Mouse (Mus musculus) neural tube, embryonic 13.5 days (tissue): ENCODE data around the gene Polr1d. TPM values are rescaled to one million over a fixed set of nuclear protein-coding genes. Genes with fewer than 3 reads are reported as not detected.

ENCODE experiments used
- ATAC-seq: fragments of 200-750 bp; cut with Nextera tagmentation; 2 replicates; pipeline ENCODE4 v1.8.0; 2017; ENCODE audit warnings: low read depth, mild to moderate bottlenecking, moderate TSS enrichment, moderate library complexity
- H3K27ac ChIP-seq: fragments of 300-500 bp; sonication (generic); replicated peaks from 2 replicates; pipeline ENCODE4 v1.5.1; 2015; ENCODE audit warnings: moderate library complexity, mild to moderate bottlenecking, inconsistent platforms
- H3K27me3 ChIP-seq: fragments of 300-500 bp; sonication (generic); 2 replicates; pipeline ENCODE4 v1.6.1; 2015; ENCODE audit warnings: mild to moderate bottlenecking, inconsistent platforms
- H3K36me3 ChIP-seq: fragments of 300-500 bp; sonication (generic); 2 replicates; pipeline ENCODE4 v1.6.1; 2015; ENCODE audit warnings: mild to moderate bottlenecking, inconsistent platforms
- H3K4me1 ChIP-seq: fragments of 300-500 bp; sonication (generic); replicated peaks from 2 replicates; pipeline ENCODE4 v1.6.1; 2015; ENCODE audit warnings: inconsistent platforms
- H3K4me2 ChIP-seq: fragments of 300-500 bp; sonication (generic); 2 replicates; pipeline ENCODE4 v1.6.1; 2015; ENCODE audit warnings: inconsistent platforms, mild to moderate bottlenecking, moderate library complexity
- H3K4me3 ChIP-seq: fragments of 300-500 bp; sonication (generic); 2 replicates; pipeline ENCODE4 v1.5.1; 2015; ENCODE audit warnings: mild to moderate bottlenecking, inconsistent platforms
- H3K9ac ChIP-seq: fragments of 300-500 bp; sonication (generic); 2 replicates; pipeline ENCODE4 v1.6.1; 2015; ENCODE audit warnings: moderate library complexity, mild to moderate bottlenecking, inconsistent platforms
- H3K9me3 ChIP-seq: fragments of 300-500 bp; sonication (generic); 2 replicates; pipeline ENCODE4 v1.6.1; 2016; ENCODE audit warnings: inconsistent platforms
- WGBS: fragments of 180-500 bp; shearing (Covaris S2); methylation state at CpG from one replicate; pipeline ENCODE4 v1.1.7; 2015; 5-methylcytosine and 5-hydroxymethylcytosine counted together
- polyA plus RNA-seq: library from polyadenylated mRNA; unstranded; fragments of >200 nt; fragmentation: Nextera tagmentation; extraction: Ambion mirVana; gene quantifications from 2 replicates; pipeline ENCODE4 v1.2.1, GENCODE M21; 2015

The Polr1d gene
- polyA plus RNA-seq = 94.7 and 109 TPM in 2 replicates

- peak within 1 kb of the TSS; percentile 79 for H3K9ac ChIP-seq
- whole genome bisulfite sequencing = 0% methylated on average over 17 of the region's 17 CpGs
These were observed at the start of gene Polr1d for GRCm38 (mm10) chr5:147076799-147077165. Gene Polr1d, plus strand, starts transcription at chr5:147077050.

DNA sequence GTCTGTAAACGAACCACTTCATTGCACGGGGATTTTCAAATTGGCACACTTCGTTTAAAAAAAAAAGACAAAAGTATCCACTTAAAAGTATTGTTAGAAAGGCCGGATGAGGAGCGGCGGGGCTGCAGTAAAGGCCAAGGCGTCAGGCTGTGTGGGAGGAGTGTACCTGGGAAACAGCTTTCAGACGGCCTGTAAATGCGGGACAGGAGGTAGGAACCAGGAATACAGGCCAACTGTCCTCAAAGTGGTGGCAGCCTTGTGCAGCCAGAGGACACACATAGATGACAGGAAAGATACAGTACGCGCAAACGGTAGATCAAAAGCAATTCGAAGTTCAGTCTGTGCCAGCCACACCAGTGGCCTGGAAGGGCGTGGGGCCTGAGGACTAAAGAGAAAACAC is 45.6 kb upstream of the Polr1d start:
- peaks cover 11% of the 10 kb centered on the region for H3K36me3 ChIP-seq
- H3K27me3 ChIP-seq = no peaks in the 10 kb centered on the region
- H3K4me1 ChIP-seq = no peaks in the 10 kb centered on the region; the same call in 1 of the 2 replicates
- H3K4me2 ChIP-seq = no peak overlapping the region
- no peak overlapping the region for H3K4me3 ChIP-seq
- 81% methylated on average over 14 of the region's 14 CpGs for WGBS
- no peak overlapping the region for H3K9ac ChIP-seq
- H3K27ac ChIP-seq = no peak overlapping the region
- no peak for ATAC-seq
- H3K9me3 ChIP-seq = no peaks in the 10 kb centered on the region

More at GRCm38 (mm10) chr5:147076799-147077165, at the start of gene Polr1d:
- H3K4me3 ChIP-seq = peak within 1 kb of the TSS; percentile 89
- peaks cover 8% of the 10 kb centered on the region for H3K36me3 ChIP-seq
- H3K9me3 ChIP-seq = no peaks in the 10 kb centered on the region
- ATAC-seq = no peak; the same call in 1 of the 2 replicates
- peak within 1 kb of the TSS; percentile 78 for H3K4me2 ChIP-seq
- H3K27me3 ChIP-seq = peaks cover 3% of the 10 kb centered on the region; the same call in 1 of the 2 replicates
- peak within 1 kb of the TSS; percentile 90 for H3K27ac ChIP-seq
- H3K4me1 ChIP-seq = peaks cover 38% of the 10 kb centered on the region

- no peaks in the 10 kb centered on the region for H3K27me3 ChIP-seq
- WGBS = 93% methylated on average over 13 of the region's 13 CpGs
- H3K4me3 ChIP-seq = no peak overlapping the region
- H3K27ac ChIP-seq = no peak overlapping the region
- no peaks in the 10 kb centered on the region for H3K9me3 ChIP-seq
- no peak for ATAC-seq
- H3K4me1 ChIP-seq = no peaks in the 10 kb centered on the region; the same call in 1 of the 2 replicates
- no peak overlapping the region for H3K9ac ChIP-seq
- H3K36me3 ChIP-seq = peaks cover 11% of the 10 kb centered on the region
- H3K4me2 ChIP-seq = no peak overlapping the region
These were observed 43.7 kb upstream of the Polr1d start for GRCm38 (mm10) chr5:147033155-147033554.

GRCm38 (mm10) chr5:147034283-147034682 is 42.6 kb upstream of the Polr1d start:
- WGBS = 49% methylated on average over 12 of the region's 12 CpGs
- Histone ChIP-seq H3K4me1 (no peaks in the 10 kb centered on the region; the same call in 1 of the 2 replicates), H3K36me3 (peaks cover 11% of the 10 kb centered on the region), H3K27ac (no peak overlapping the region), H3K4me2 (no peak overlapping the region), H3K9ac (no peak overlapping the region), H3K27me3 (no peaks in the 10 kb centered on the region), H3K4me3 (no peak overlapping the region), H3K9me3 (no peaks in the 10 kb centered on the region)
- no peak for ATAC-seq

- H3K27ac ChIP-seq = no peak overlapping the region
- H3K36me3 ChIP-seq = peaks cover 11% of the 10 kb centered on the region
- H3K4me1 ChIP-seq = peaks cover 4% of the 10 kb centered on the region; the same call in 1 of the 2 replicates
- no peak overlapping the region for H3K9ac ChIP-seq
- no peak for ATAC-seq
- WGBS = 87% methylated on average over 6 of the region's 6 CpGs
- H3K9me3 ChIP-seq = no peaks in the 10 kb centered on the region
- no peak overlapping the region for H3K4me2 ChIP-seq
- H3K27me3 ChIP-seq = no peaks in the 10 kb centered on the region
- H3K4me3 ChIP-seq = no peak overlapping the region
These were observed 41.5 kb upstream of the Polr1d start for GRCm38 (mm10) chr5:147035301-147035700.

GRCm38 (mm10) chr5:147036028-147036427 is 40.8 kb upstream of the Polr1d start:
- H3K9ac ChIP-seq = no peak overlapping the region
- no peaks in the 10 kb centered on the region for H3K9me3 ChIP-seq

GRCm38 (mm10) chr5:147036661-147037060 is 40.2 kb upstream of the Polr1d start:
- no peak overlapping the region for H3K4me2 ChIP-seq
- H3K9ac ChIP-seq = no peak overlapping the region
- H3K27ac ChIP-seq = no peak overlapping the region
- peaks cover 7% of the 10 kb centered on the region; the same call in 1 of the 2 replicates for H3K4me1 ChIP-seq
- peaks cover 11% of the 10 kb centered on the region for H3K36me3 ChIP-seq
- ATAC-seq = no peak
- H3K9me3 ChIP-seq = no peaks in the 10 kb centered on the region
- WGBS = 90% methylated on average over 5 of the region's 5 CpGs
- no peak overlapping the region for H3K4me3 ChIP-seq
- no peaks in the 10 kb centered on the region for H3K27me3 ChIP-seq

More at GRCm38 (mm10) chr5:147036028-147036427, 40.8 kb upstream of the Polr1d start:
- no peak overlapping the region for H3K4me3 ChIP-seq
- 0 out of 2 replicates have a peak overlapping the region, but pooled peaks have one; percentile 18 for H3K27ac ChIP-seq
- peaks cover 7% of the 10 kb centered on the region; the same call in 1 of the 2 replicates for H3K4me1 ChIP-seq
- H3K27me3 ChIP-seq = no peaks in the 10 kb centered on the region
- H3K36me3 ChIP-seq = peaks cover 11% of the 10 kb centered on the region
- no peak for ATAC-seq
- WGBS = 85% methylated on average over 10 of the region's 10 CpGs
- H3K4me2 ChIP-seq = no peak overlapping the region

- Histone ChIP-seq H3K27me3 (no peaks in the 10 kb centered on the region), H3K9me3 (no peaks in the 10 kb centered on the region)
These were observed 39.2 kb upstream of the Polr1d start for GRCm38 (mm10) chr5:147037601-147038000.

GRCm38 (mm10) chr5:147039394-147039793 is 37.5 kb upstream of the Polr1d start:
- no peaks in the 10 kb centered on the region for H3K36me3 ChIP-seq
- no peaks in the 10 kb centered on the region for H3K27me3 ChIP-seq
- 78% methylated on average over 5 of the region's 5 CpGs for WGBS

More at GRCm38 (mm10) chr5:147037601-147038000, 39.2 kb upstream of the Polr1d start:
- ATAC-seq = no peak
- no peak overlapping the region for H3K4me2 ChIP-seq
- WGBS = 61% methylated on average over 3 of the region's 3 CpGs
- H3K27ac ChIP-seq = no peak overlapping the region
- no peak overlapping the region for H3K9ac ChIP-seq
- H3K36me3 ChIP-seq = 0 out of 2 replicates have a peak, but pooled peaks cover 6% of the 10 kb centered on the region
- peaks cover 16% of the 10 kb centered on the region for H3K4me1 ChIP-seq
- H3K4me3 ChIP-seq = no peak overlapping the region

DNA sequence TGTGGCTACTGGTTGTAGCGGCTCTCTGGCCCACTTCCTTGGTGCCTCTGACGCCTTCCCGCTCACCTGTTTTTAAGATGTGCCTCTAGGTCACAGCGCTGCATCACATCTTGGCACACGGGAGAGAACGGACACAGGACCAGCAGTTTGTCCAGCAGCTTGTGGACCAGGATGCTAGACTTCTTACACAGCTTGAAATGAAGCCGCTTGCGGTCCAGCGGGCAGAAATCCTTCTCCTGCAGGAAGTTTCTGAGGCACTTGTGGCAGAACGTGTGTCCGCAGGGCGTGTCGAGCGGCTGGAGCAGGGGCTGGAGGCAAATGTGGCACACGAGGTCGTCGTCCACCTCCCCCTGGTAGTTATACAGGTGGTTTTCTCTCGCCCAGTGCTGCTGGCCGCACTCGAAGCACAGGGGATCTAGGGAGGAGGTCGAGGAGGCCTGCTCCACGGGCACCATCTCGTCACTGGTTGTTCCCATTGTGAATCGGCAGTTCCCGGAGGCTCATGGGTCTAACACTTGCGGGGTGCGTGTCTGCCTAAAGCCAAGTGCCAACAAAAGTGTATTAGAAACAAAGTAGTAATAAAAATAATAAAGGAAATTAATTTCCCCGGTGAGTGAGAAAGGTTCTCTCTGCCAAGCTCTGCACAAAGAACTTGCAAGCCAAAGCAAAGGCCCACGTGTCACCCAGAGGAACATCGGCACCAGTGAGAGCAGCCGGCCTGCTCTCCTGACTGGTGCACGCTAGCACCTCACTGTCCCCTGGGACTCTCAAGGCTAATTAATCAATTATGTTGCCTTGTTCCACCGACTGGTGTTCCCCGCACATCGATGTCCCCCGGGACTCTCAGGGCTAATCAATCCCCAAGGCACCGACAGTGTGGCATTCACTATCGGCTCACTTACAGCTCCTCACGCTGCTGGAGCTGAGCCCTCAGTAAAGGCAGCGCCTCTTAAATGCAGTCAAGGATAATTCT is 34.6 kb upstream of the Polr1d start:
- Histone ChIP-seq H3K4me2 (0 out of 2 replicates have a peak overlapping the region, but pooled peaks have one; percentile 9), H3K4me1 (peaks cover 48% of the 10 kb centered on the region), H3K27ac (peak overlapping the region; percentile 72), H3K36me3 (no peaks in the 10 kb centered on the region), H3K9ac (0 out of 2 replicates have a peak overlapping the region, but pooled peaks have one; percentile 10), H3K4me3 (no peak overlapping the region), H3K9me3 (no peaks in the 10 kb centered on the region), H3K27me3 (no peaks in the 10 kb centered on the region)
- 54% methylated on average over 40 of the region's 40 CpGs for WGBS
- ATAC-seq = peak; percentile 57

More at GRCm38 (mm10) chr5:147039394-147039793, 37.5 kb upstream of the Polr1d start:
- ATAC-seq = no peak
- no peak overlapping the region for H3K27ac ChIP-seq
- H3K9ac ChIP-seq = no peak overlapping the region
- H3K9me3 ChIP-seq = no peaks in the 10 kb centered on the region
- H3K4me1 ChIP-seq = peaks cover 34% of the 10 kb centered on the region
- H3K4me2 ChIP-seq = no peak overlapping the region
- H3K4me3 ChIP-seq = no peak overlapping the region

- H3K9ac ChIP-seq = 0 out of 2 replicates have a peak overlapping the region, but pooled peaks have one; percentile 31
- H3K9me3 ChIP-seq = no peaks in the 10 kb centered on the region
- H3K36me3 ChIP-seq = no peaks in the 10 kb centered on the region
- H3K27me3 ChIP-seq = no peaks in the 10 kb centered on the region
- WGBS = 44% methylated on average over 15 of the region's 15 CpGs
- no peak overlapping the region for H3K4me3 ChIP-seq
- peak overlapping the region; percentile 72 for H3K27ac ChIP-seq
- 0 out of 2 replicates have a peak, but pooled peaks have one; percentile 21 for ATAC-seq
- peaks cover 48% of the 10 kb centered on the region for H3K4me1 ChIP-seq
- no peak overlapping the region for H3K4me2 ChIP-seq
These were observed 33.5 kb upstream of the Polr1d start for GRCm38 (mm10) chr5:147043240-147043844.

DNA sequence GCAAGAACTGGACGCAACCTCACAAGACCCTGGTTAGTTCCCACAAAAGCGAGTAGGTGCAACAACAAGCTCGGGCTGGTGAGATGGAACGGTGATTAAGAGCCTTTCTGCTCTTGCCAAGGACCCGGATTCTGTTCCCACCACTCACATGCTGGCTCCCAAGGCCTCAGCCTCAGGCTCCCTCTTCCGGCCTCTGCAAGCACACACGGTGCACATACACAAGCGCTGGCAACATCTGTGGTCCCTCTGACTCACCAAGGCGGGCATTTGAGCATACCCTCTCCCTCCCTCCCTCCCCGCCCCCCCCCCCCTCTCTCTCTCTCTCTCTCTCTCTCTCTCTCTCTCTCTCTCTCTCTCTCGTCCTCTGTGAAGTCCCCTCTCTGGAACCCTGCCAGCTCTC is 31.5 kb upstream of the Polr1d start:
- WGBS = 71% methylated on average over 10 of the region's 11 CpGs
- H3K36me3 ChIP-seq = no peaks in the 10 kb centered on the region
- H3K9me3 ChIP-seq = no peaks in the 10 kb centered on the region
- no peak overlapping the region for H3K4me2 ChIP-seq
- no peak for ATAC-seq
- H3K27ac ChIP-seq = no peak overlapping the region
- no peaks in the 10 kb centered on the region for H3K27me3 ChIP-seq
- H3K4me1 ChIP-seq = peaks cover 52% of the 10 kb centered on the region
- H3K4me3 ChIP-seq = no peak overlapping the region
- no peak overlapping the region for H3K9ac ChIP-seq
